Mouse (Mus musculus) liver, embryonic 15.5 days (tissue): ENCODE data around the gene Esrrg. TPM values are rescaled to one million over a fixed set of nuclear protein-coding genes. Genes with fewer than 3 reads are reported as not detected.

Source experiments
- ATAC-seq: fragments of 200-750 bp; cut with Nextera tagmentation; 2 replicates; pipeline ENCODE4 v1.8.0; 2017; ENCODE audit warnings: moderate number of reproducible peaks, mild to moderate bottlenecking, moderate library complexity; ENCODE audit not compliant: insufficient read depth
- H3K27ac ChIP-seq: fragments of 300-500 bp; sonication (generic); replicated peaks from 2 replicates; pipeline ENCODE4 v1.5.1; 2015; ENCODE audit warnings: mild to moderate bottlenecking, inconsistent platforms
- H3K27me3 ChIP-seq: fragments of 300-500 bp; sonication (generic); 2 replicates; pipeline ENCODE4 v1.6.1; 2015; ENCODE audit warnings: mild to moderate bottlenecking, inconsistent platforms
- H3K36me3 ChIP-seq: fragments of 300-500 bp; sonication (generic); replicated peaks from 2 replicates; pipeline ENCODE4 v1.6.1; 2015; ENCODE audit warnings: moderate library complexity, mild to moderate bottlenecking, inconsistent platforms
- H3K4me1 ChIP-seq: fragments of 300-500 bp; sonication (generic); replicated peaks from 2 replicates; pipeline ENCODE4 v1.6.1; 2015; ENCODE audit warnings: inconsistent platforms
- H3K4me2 ChIP-seq: fragments of 300-500 bp; sonication (generic); 2 replicates; pipeline ENCODE4 v1.6.1; 2015; ENCODE audit warnings: moderate library complexity, mild to moderate bottlenecking, inconsistent platforms
- H3K4me3 ChIP-seq: fragments of 300-500 bp; sonication (generic); replicated peaks from 2 replicates; pipeline ENCODE4 v1.5.1; 2015; ENCODE audit warnings: mild to moderate bottlenecking, inconsistent platforms
- H3K9ac ChIP-seq: fragments of 300-500 bp; sonication (generic); 2 replicates; pipeline ENCODE4 v1.6.1; 2015; ENCODE audit warnings: moderate library complexity, mild to moderate bottlenecking, inconsistent platforms
- H3K9me3 ChIP-seq: fragments of 300-500 bp; sonication (generic); replicated peaks from 2 replicates; pipeline ENCODE4 v1.6.1; 2016; ENCODE audit warnings: inconsistent platforms
- WGBS: fragments of 180-500 bp; shearing (Covaris S2); methylation state at CpG from one replicate; pipeline ENCODE4 v1.1.7; 2015; ENCODE audit warnings: mixed read lengths; ENCODE audit not compliant: insufficient replicate concordance; 5-methylcytosine and 5-hydroxymethylcytosine counted together
- polyA plus RNA-seq: library from polyadenylated mRNA; unstranded; fragments of >200 nt; fragmentation: Nextera tagmentation; extraction: Ambion mirVana; gene quantifications from 2 replicates; pipeline ENCODE4 v1.2.1, GENCODE M21; 2015

Gene Esrrg
- polyA plus RNA-seq, 1 experiment from 2014 or later = 0.22 TPM

DNA sequence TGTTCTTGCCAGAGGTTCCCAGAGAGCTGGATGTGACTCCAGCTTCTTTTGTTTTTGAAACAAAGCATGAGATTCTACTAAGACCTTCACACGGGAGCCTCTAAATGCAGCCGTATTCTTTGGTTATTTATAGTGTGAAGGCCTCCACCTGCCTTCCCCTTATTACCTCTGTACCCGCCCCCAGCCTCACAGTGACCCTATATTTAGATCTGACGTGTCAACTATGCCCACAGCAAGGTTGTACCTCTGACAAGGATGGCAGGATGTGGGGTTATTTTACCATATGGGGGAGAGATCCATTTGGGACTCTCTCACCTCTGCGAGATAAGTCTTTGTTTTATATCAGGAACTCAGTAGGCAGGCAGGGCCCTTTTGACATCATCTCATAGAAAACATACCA, 141.3 kb downstream of the Esrrg start:
- no peak overlapping the region for H3K9ac ChIP-seq
- 52% methylated on average over 5 of the region's 5 CpGs for WGBS
- no peak for ATAC-seq
- no peaks in the 10 kb centered on the region for H3K4me1 ChIP-seq
- no peak overlapping the region for H3K27ac ChIP-seq
- H3K9me3 ChIP-seq = no peaks in the 10 kb centered on the region
- no peaks in the 10 kb centered on the region for H3K27me3 ChIP-seq
- H3K36me3 ChIP-seq = no peaks in the 10 kb centered on the region
- no peak overlapping the region for H3K4me3 ChIP-seq
- H3K4me2 ChIP-seq = no peak overlapping the region

DNA sequence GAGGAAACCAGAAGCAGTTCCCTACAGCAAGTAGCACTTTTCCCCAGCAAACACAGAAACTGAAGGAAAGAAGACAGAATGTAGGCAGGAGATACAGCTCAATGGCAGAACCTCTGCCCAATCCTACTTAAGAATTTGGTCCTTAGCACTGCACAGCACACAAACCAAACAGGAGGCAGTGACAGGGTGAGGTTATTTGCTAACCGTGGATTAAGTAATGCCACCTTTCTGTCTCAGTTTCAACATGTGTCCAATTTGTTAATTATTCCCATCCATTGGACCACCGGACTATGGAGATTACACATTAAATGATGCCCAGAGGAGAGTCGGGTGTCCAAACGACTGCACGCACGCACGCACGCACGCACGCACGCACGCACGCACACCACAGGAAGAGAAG, 146.9 kb downstream of the Esrrg start:
- H3K4me1 ChIP-seq = no peaks in the 10 kb centered on the region
- H3K36me3 ChIP-seq = no peaks in the 10 kb centered on the region
- no peak overlapping the region for H3K27ac ChIP-seq
- 80% methylated on average over 13 of the region's 13 CpGs for WGBS
- H3K27me3 ChIP-seq = no peaks in the 10 kb centered on the region
- H3K4me2 ChIP-seq = no peak overlapping the region
- ATAC-seq = no peak
- no peak overlapping the region for H3K9ac ChIP-seq
- H3K9me3 ChIP-seq = no peaks in the 10 kb centered on the region
- no peak overlapping the region for H3K4me3 ChIP-seq

DNA sequence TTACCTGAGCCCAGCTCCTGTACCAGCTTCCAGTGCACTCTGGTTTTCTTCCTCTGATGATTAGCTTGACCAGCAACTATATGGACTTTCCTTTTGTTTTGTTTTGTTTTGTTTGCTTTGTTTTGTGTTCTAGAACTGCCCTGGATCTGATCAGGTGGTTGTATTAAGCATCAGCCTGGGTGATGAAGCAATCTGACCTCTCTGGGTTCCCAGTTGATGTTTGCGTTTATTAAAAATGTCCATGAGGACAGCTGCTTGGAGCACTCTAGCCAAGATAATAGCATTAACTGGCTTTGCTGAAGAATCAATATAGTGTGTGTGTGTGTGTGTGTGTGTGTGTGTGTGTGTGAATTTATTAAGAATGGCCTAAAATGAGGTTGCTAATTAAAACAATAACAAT, 149.4 kb downstream of the Esrrg start:
- no peak overlapping the region for H3K4me3 ChIP-seq

DNA sequence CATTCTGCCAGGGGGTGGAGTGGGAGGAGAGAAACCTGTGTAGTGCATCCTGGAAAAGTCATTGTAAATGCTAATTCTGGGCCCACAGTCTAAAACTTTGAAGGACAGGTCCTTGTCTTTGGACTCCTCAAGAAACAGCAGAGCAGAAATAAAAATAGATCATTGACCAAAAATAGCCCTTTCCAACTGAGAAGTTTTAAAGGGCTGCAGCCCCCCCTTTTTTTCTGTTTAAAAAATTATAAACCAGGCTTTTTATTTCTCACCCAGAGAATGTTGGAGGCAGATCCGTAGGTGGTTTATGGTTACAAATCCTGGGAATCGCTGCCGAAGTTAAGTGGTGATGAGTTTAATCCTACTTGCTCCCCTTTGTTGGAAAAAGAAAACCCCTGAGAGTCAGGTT, 150.0 kb downstream of the Esrrg start:
- no peak overlapping the region for H3K4me3 ChIP-seq
- ATAC-seq = no peak
- H3K4me2 ChIP-seq = no peak overlapping the region
- H3K27ac ChIP-seq = no peak overlapping the region
- H3K9ac ChIP-seq = no peak overlapping the region
- H3K27me3 ChIP-seq = no peaks in the 10 kb centered on the region
- no peaks in the 10 kb centered on the region for H3K9me3 ChIP-seq
- 76% methylated on average over 3 of the region's 3 CpGs for WGBS
- no peaks in the 10 kb centered on the region for H3K36me3 ChIP-seq
- no peaks in the 10 kb centered on the region for H3K4me1 ChIP-seq

More for the DNA sequence above, 149.4 kb downstream of the Esrrg start:
- H3K4me2 ChIP-seq = no peak overlapping the region
- no peaks in the 10 kb centered on the region for H3K36me3 ChIP-seq
- H3K9me3 ChIP-seq = no peaks in the 10 kb centered on the region
- ATAC-seq = no peak
- WGBS = 65% methylated on average over 1 of the region's 1 CpGs
- no peaks in the 10 kb centered on the region for H3K4me1 ChIP-seq
- no peak overlapping the region for H3K27ac ChIP-seq
- no peak overlapping the region for H3K9ac ChIP-seq
- H3K27me3 ChIP-seq = no peaks in the 10 kb centered on the region

DNA sequence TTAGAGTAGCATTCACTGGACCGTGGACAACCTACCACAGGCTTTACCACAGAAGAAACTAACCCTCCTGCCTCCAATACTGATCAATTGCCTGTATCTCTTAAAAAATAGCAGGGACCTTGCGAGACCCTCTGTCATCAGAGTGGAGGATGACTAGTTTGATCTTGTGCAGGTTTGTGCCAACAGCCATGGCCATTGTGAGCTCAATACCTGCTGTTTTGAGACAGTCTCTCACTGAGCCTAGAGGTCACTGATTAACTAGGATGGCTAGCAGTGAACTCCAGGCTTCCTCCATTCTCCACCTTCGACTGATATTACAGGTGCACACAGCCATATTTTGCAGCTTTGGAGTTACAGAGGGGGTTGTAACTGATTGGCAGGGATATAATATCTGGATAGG, 150.9 kb downstream of the Esrrg start:
- no peak overlapping the region for H3K4me2 ChIP-seq
- H3K27ac ChIP-seq = no peak overlapping the region
- H3K36me3 ChIP-seq = no peaks in the 10 kb centered on the region
- no peaks in the 10 kb centered on the region for H3K27me3 ChIP-seq
- no peak overlapping the region for H3K9ac ChIP-seq
- no peak overlapping the region for H3K4me3 ChIP-seq
- no peaks in the 10 kb centered on the region for H3K4me1 ChIP-seq
- 37% methylated on average over 3 of the region's 3 CpGs for WGBS
- H3K9me3 ChIP-seq = no peaks in the 10 kb centered on the region
- ATAC-seq = no peak

DNA sequence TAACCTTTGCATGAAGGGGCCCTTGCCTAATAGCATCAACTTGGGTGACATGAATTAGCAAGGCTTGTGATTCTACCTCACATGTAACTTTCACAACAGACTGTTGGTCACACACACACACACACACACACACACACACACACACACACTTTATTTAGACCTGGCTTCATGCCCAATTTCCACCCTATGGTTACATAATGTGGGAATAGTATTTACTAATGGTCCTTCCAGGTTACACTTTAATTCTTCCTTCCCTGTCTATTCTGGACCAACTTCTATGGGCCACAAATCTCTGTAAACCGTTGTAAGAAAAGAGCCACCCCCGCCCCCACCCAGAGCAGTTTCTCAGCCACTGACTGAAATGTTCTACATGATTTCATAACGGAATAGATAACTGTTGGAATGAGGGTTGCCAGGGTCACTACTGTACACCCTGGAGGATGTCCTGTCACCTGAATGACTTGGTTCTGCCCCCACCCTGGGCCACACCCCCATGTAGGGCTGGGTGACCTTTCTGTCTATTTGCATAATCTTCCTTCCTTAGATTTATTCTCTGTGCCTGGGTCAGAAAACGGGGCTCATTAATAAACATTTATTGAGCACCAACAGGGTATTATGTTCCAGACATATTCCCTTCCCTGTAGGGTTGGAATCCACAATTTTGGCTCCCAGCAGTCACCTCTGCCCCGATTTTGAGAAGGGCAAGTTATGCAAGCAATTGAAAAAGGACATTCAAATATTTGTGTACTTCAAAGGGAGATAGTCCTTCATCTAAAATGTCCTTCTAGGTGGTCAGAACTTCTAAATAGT, 154.3 kb downstream of the Esrrg start:
- 39% methylated on average over 5 of the region's 5 CpGs for WGBS
- Histone ChIP-seq H3K4me2 (no peak overlapping the region; the same call in 1 of the 2 replicates), H3K36me3 (no peaks in the 10 kb centered on the region), H3K4me1 (no peaks in the 10 kb centered on the region), H3K9ac (no peak overlapping the region), H3K4me3 (no peak overlapping the region), H3K27me3 (no peaks in the 10 kb centered on the region), H3K27ac (no peak overlapping the region), H3K9me3 (no peaks in the 10 kb centered on the region)
- peak; percentile 59 for ATAC-seq

DNA sequence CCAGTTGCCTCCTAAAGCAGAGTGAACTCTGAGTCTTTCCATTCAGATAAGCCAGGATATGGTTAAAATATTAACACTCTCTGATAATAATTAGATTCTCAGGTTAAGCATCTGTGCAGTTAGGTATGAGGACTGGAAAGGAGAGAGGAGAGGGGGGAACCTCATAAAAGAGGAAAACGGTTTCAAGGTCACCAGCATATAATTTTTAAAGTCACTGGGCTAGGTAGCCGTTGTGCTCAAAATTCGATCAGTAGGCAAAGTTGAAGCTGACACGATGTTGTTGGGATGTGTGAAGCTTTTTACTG, 154.8 kb downstream of the Esrrg start:
- Histone ChIP-seq H3K4me3 (no peak overlapping the region), H3K4me2 (no peak overlapping the region), H3K27me3 (no peaks in the 10 kb centered on the region), H3K9ac (no peak overlapping the region), H3K27ac (no peak overlapping the region), H3K4me1 (no peaks in the 10 kb centered on the region), H3K9me3 (no peaks in the 10 kb centered on the region), H3K36me3 (no peaks in the 10 kb centered on the region)
- WGBS = 57% methylated on average over 4 of the region's 4 CpGs
- no peak for ATAC-seq

DNA sequence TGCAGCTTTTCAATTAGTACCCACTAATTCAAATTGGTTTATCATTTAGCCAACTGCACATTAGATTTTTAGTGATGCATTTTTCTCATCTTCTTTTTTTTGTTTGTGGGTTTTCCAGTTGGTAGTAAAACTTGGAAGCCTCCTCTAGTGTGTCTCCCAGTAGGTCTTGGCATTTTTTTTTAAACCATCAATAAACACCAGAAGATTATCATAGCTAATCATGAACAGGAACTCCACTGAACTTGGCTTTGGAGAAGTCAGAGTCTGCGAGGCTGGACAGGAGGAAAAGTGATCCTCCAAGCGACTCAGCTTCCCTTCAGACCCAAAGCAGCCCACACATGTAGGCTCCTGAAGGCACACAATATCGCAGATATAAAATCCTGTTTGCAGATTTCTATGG, 155.2 kb downstream of the Esrrg start:
- H3K27ac ChIP-seq = no peak overlapping the region
- no peaks in the 10 kb centered on the region for H3K9me3 ChIP-seq
- H3K9ac ChIP-seq = no peak overlapping the region
- ATAC-seq = no peak
- no peaks in the 10 kb centered on the region for H3K4me1 ChIP-seq
- H3K27me3 ChIP-seq = no peaks in the 10 kb centered on the region
- 47% methylated on average over 3 of the region's 3 CpGs for WGBS
- H3K4me3 ChIP-seq = no peak overlapping the region
- no peaks in the 10 kb centered on the region for H3K36me3 ChIP-seq
- no peak overlapping the region for H3K4me2 ChIP-seq

DNA sequence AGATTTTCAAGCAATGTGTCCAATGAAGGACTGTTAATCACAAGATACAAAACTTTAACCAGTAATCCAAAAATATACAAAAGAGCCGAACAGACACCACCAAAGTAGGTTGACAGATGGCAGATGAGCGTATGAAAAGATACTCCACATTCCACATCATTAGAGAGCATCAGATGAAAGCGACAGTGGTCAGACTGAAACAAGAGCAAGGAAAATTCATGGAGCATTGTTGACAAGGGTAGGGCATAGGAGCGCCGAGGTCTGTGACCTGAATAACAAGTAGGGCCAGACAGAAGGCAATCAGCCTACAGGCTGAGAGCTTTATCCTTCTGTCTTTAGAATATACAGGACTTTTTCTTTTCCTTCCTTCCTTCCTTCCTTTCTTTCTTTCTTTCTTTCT, 157.0 kb downstream of the Esrrg start:
- no peak overlapping the region for H3K9ac ChIP-seq
- H3K27me3 ChIP-seq = no peaks in the 10 kb centered on the region
- ATAC-seq = no peak
- H3K4me1 ChIP-seq = no peaks in the 10 kb centered on the region
- 69% methylated on average over 5 of the region's 5 CpGs for WGBS
- no peaks in the 10 kb centered on the region for H3K9me3 ChIP-seq
- H3K4me3 ChIP-seq = no peak overlapping the region
- no peak overlapping the region for H3K4me2 ChIP-seq
- no peak overlapping the region for H3K27ac ChIP-seq
- H3K36me3 ChIP-seq = no peaks in the 10 kb centered on the region

DNA sequence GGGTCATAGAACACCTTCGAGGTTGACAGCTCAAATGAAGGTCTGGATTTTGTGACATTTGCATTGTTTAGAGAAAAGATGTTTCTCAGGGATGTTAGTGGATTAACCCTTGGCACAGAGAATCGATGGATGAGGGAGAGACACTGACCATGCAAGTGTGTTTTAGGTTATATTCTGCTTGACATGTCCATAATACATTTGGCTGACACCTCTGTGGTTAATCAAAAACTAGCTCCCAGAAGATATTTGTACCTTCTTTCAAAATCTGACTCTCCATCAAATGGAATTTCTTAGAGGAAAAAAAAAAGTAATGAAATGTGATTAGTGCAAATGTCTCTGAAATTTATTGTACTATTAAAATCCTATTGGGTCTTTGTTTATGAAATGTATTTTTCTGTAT, 158.8 kb downstream of the Esrrg start:
- no peak overlapping the region for H3K9ac ChIP-seq
- ATAC-seq = no peak
- no peak overlapping the region for H3K4me2 ChIP-seq
- H3K36me3 ChIP-seq = no peaks in the 10 kb centered on the region
- no peaks in the 10 kb centered on the region for H3K4me1 ChIP-seq
- WGBS = 44% methylated on average over 2 of the region's 2 CpGs
- H3K27ac ChIP-seq = no peak overlapping the region
- no peaks in the 10 kb centered on the region for H3K9me3 ChIP-seq
- H3K27me3 ChIP-seq = no peaks in the 10 kb centered on the region
- no peak overlapping the region for H3K4me3 ChIP-seq

DNA sequence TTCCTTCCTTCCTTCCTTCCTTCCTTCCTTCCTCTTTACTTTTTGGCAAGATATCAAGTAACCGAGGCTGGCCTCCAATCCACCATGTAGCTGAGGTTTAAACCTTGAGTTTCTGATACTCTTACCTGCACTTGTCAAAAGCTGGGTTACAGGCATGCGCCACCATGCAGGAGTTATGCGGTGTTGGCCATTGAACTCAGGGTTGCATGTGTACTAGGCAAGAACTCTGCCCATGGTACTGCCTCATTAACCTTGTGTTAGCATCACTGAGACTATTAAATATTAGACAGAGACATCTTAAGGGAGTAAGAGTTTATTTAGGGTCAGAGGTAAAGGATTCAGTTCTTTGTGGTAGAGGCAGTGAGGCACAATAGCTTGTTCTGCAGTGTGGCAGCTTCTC, 161.6 kb downstream of the Esrrg start:
- no peak overlapping the region for H3K4me3 ChIP-seq
- no peaks in the 10 kb centered on the region for H3K9me3 ChIP-seq
- no peak for ATAC-seq
- no peaks in the 10 kb centered on the region for H3K36me3 ChIP-seq
- H3K9ac ChIP-seq = no peak overlapping the region
- H3K27ac ChIP-seq = no peak overlapping the region
- H3K27me3 ChIP-seq = no peaks in the 10 kb centered on the region
- H3K4me1 ChIP-seq = no peaks in the 10 kb centered on the region
- WGBS = 63% methylated on average over 3 of the region's 3 CpGs
- no peak overlapping the region for H3K4me2 ChIP-seq

DNA sequence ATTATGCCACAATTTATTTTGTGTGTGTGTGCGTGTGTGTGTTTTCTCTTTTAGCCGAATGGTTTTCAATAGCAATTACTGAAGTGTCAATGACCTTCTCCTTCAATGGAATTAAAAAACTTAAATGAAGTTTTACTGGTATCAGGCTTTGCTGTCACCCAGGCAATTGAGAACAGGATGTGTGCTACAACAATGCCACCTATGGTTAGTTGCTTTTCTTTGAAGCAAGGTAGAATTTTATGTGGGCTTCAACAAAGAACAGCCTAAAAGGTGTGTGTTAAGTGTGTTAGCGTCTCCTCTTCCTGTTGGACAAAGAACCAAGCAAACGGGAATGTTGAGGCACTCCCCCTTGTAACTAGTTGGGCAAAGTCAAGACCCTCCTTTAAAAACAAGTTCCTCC, 162.5 kb downstream of the Esrrg start:
- Histone ChIP-seq H3K4me3 (no peak overlapping the region), H3K9me3 (no peaks in the 10 kb centered on the region), H3K9ac (no peak overlapping the region), H3K4me2 (no peak overlapping the region), H3K27ac (no peak overlapping the region), H3K4me1 (no peaks in the 10 kb centered on the region), H3K27me3 (no peaks in the 10 kb centered on the region), H3K36me3 (no peaks in the 10 kb centered on the region)
- 61% methylated on average over 4 of the region's 4 CpGs for WGBS
- ATAC-seq = no peak
